Mouse (Mus musculus): ENCODE results near the gene Tysnd1. TPM values are rescaled to one million over a fixed set of nuclear protein-coding genes. Genes with fewer than 3 reads are reported as not detected.

The Tysnd1 gene
- 23.8 TPM for polyA plus RNA-seq (2017; shearing (Covaris generic))

DNA sequence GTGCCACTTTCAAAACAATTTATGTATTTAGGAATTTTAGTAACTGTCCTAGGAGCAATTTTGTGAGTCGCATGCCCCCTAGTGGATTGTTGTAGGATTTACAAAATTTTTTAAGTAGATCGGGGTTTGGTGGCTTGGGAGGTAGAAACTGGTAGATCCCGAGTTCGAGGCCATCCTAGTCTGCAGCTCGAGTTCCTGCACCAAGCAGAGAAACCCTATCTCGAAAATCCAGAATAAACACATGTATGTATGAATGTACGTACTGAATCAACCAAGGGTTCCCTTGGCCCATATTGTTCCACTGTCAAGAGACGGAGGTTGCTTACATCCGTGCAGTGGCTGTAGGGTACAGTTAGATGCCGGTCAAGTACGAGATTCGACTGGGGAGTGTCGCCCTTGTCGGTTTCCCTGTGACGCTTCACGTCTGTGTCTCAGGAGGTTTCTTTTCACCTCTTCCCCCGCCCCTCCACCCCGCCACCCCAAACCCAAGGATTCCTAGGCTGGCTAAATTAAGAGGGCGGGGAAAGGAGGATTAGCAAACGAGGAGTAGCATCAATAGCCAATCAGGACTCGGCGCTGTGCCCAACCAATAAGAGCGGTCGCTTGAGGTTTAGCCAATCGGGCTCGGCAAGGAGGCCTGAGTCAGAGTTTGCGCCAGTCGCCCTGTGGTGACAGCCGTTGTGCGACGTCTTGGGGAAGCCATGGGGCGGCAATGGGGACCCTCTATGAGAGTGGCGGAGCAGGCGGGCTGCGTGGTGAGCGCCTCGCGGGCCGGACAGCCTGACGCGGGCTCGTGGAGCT, at the start of gene Tysnd1:
TSS of gene Tysnd1 (plus strand) at position 645 of the 801 bp plus-strand sequence.

DNA sequence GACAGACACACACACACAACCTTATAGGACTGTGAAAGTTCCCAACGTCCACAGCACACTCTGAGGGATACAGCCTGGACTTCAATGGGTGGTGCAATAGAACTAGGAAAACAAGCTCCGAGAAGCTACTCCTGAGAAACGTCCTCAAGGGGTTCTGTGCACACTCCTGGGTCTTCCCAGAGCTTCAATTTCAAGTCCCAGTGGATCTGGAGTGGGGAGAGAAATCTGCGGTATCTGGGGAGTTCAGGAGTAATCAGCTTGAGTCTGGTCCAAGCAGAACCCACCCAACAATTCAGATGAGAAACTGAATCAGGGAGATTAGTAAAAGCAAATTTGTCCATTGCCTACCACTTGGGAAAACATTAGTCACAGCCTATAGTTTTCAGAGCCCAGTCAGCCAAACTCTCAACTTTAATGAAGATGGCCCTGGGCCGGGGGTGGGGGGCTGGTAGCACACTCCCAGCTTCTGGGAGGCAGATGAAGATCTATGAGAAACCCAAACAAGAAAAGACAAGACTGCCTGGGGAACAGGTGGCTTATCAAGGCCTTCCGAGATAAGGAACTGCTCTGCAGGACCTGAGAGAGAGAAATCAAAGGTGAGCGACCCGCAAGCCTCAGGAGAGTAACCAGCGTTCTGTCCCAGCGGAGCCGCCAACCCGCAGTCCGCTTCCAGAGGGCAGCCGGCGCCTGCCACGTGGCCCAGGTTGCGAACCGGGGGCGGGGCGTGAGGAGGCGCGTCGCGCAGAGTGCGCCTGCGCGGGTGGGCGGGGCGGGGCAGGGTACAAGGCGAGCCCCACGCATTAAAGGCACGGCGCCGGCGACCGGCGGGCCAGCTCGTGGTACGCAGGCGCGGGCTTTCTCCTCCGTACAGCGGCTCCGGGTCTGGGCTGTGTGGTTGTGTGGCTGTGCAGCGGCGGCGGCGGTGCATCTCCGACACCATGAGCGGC, 47.3 kb upstream of the Tysnd1 start, which contains the start of gene Ppa1:
TSS of gene Ppa1 (plus strand) at position 763 of the 947 bp plus-strand sequence.

DNA sequence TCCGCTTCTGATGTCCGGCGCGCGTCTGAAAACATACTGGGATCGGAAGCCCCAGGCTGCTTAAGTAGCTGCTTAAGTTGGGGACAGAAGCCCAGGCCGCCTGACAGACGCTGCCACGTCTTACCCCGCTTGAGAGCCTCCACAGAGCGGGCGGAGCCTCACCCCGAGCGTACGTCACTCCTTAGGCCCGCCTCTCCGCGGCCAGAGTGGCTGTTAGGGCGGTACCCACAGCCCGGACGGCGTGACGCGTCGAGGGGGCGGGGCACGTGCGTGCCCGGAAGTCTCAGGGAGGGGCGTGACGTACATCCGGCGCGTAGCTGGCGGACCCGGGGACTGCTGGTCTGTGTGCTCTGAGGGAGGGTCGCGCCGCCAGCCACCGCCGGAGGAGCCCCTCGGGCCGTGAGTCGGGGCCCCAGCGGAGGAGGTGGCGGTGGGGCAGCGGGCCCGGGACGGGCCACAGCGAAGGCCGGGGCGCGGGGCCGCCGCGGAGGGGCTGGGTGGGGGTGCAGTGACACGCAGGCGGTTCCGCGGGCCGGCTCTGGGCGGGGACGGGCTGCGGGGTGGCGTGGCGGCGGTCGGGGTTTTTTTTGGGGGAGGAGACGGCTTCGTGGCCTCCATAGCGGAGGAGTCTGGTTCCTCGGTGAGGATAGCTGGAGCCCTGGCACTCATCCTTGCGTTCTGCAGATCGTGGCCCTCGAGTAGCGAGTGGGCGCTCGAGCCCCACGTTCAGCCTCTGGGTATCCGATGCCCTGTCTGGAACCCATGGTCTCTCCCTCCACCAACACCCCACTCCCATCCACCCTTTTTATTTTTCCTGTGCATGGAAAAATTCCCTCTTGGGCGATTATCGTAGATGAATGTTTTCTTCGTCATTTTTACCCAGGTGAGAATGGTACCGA, 15.1 kb upstream of the Tysnd1 start, which contains the start of gene Sar1a:
TSS of gene Sar1a (plus strand) at position 285 of the 899 bp plus-strand sequence.

DNA sequence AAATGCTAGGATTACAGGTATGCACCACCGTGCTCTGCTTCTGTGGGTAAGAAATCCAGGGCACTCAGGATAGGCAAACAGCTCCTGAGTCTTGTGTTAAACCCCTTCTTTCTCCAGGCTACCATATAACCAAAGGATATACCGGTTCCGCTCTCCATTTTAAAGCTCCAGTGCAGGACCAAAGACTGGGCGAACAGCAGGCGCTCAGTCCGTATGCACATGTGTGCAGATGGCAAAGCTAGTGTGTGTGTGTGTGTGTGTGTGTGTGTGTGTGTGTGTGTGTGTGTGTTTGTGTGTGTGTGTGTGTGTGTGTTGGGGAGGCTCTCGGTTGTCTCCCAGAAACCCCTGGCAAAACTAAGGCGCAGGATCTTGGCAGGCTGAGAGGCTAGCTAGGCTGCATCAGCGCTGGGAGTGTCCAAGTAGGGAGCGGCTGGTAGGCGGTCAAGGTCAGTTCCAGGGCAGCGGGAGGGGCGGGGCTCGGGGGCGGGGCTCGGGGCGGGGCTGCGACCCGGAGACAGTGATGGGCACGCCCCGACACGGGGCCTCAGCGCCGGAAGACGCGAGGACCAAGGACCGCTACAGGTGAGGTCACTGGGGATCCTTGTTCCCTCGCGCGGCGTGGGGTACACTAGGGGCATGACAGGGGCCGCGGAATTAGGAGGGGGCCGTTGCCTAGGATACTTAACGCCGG, 19.6 kb downstream of the Tysnd1 start, which contains the start of gene Aifm2:
TSS of gene Aifm2 (plus strand) at position 493 of the 691 bp plus-strand sequence.

Other genes with a start within 250 kb of the Tysnd1 start
- gene Eif4ebp2, start 242.9 kb upstream of the Tysnd1 start, polyA plus RNA-seq (2017; shearing (Covaris generic)): 14.4 TPM
- gene Lrrc20, start 219.7 kb upstream of the Tysnd1 start, polyA plus RNA-seq (2017; shearing (Covaris generic)): 4.5 TPM
- gene Npffr1, start 100.0 kb upstream of the Tysnd1 start, polyA plus RNA-seq (2017; shearing (Covaris generic)): not detected
- 39.4 TPM for gene Ppa1, start 47.0 kb upstream of the Tysnd1 start, polyA plus RNA-seq (2017; shearing (Covaris generic))
- 301 TPM for gene Sar1a, start 15.2 kb upstream of the Tysnd1 start, polyA plus RNA-seq (2017; shearing (Covaris generic))
- gene Aifm2, start 19.7 kb downstream of the Tysnd1 start, polyA plus RNA-seq (2017; shearing (Covaris generic)): 2.6 TPM
- not detected for gene H2afy2, start 88.6 kb downstream of the Tysnd1 start, polyA plus RNA-seq (2017; shearing (Covaris generic))

Measured in effector memory CD4-positive, alpha-beta T cell, adult 5 months (primary cell).